Mouse (Mus musculus) right cerebral cortex, postnatal 14 days (tissue): ENCODE results near the gene Lmbr1l.
A peak's percentile ranks its signal among the peaks of the same experiment; 100 is the strongest.
"Not testable (repeated sequence)": the region's sequence is repeated elsewhere in the genome, so short reads cannot be mapped to it uniquely, and the experiment has no call there.

Experiments
- DNase-seq: peaks from one replicate; pipeline ENCODE4 v3.0.0; 2022

Gene Lmbr1l

DNA sequence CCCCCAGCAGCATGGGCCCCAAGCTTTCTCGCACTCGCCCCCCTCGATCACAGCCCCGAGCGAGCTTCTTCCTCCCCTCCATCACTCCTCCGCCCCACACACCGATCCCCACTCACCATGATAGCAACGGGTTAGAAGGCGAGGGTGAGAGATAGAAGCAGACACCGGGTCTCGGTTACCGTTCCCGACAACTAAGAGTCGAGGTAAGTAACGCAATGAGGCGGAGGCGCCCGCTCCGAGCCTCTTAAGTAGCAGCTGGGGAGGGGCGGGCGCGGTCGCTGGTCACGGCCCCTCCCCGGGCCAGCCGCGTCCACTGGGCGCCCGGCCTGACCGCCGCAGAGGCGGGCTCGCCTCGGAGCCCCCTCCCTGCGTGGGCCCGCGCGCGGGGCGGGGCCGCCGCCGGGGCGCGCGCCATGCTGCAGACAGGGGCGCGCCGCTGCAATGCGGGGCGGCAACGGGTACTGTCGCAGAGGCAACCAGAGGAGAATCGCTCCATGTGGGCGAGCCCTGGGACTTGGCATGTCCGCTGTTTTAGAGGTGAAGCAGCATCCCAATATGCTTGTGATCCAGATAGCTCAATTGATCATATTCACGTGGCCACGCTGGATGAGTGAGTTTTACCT is 16.3 kb upstream of the Lmbr1l start, which contains the start of gene Tuba1b:
Gene Tuba1b, minus strand, starts transcription at position 349 of the 623 bp plus-strand sequence.
- DNase-seq = peak; percentile 90

GRCm38 (mm10) chr15:98933833-98934216 is 15.8 kb upstream of the Lmbr1l start:
- DNase-seq = peak; percentile 98

- DNase-seq = not testable (repeated sequence)
Observed at GRCm38 (mm10) chr15:98933004-98933671, 15.1 kb upstream of the Lmbr1l start.

GRCm38 (mm10) chr15:98930998-98931397 is 13.0 kb upstream of the Lmbr1l start:
- DNase-seq = no peak

GRCm38 (mm10) chr15:98930017-98930734 is 12.1 kb upstream of the Lmbr1l start:
- DNase-seq = no peak

DNA sequence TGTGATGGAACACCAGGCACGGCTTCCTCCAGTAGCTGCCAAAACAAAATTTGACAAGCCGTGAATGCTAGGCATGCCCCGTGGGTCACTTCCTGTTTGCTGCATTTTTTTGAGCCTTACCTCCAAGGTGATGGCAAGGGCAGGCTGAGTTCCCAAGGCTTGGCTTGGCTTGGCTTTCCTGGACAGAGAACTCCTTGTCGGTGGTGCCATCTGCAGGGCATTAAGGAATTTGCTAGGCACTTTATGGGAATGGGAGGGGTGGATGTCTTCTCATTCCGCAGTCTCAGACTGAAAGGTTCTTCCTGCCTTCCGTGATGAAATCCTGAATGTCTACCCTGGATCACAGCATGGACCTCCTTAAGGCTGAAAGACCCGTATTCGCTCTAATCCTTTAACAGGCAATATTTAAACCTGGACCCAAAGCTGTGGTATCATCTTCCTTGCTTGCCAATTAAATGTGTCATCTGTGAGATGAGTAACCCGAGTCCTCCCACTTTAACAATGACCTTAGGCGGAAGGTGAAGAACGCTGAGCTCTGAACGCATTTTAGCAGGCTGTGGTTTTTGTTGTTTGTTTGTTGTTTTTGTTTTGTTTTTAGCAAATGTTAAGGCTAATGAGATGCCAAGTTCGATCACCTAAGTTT is 10.7 kb upstream of the Lmbr1l start:
- DNase-seq = peak; percentile 66

- no peak for DNase-seq
Observed at GRCm38 (mm10) chr15:98927566-98927965, 9.5 kb upstream of the Lmbr1l start.

DNA sequence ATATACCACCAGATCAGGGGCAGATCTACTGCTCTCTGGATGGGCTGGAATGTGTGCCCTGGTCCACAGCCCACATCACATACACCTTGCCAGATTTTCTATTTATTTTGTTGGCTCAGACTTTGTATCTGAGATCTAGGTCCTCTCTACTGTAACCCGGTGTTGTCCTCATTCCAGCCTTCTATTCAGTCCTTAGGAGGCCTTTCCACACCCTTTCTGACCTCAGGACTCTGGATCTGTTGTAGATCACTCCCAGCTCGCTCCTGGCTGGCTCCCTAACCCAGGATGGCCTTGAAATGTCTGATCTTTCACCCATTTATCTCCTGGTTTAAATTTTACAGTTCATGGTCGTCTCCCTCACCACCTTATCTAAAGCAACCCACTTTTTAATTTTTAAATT is 6.7 kb upstream of the Lmbr1l start:
- DNase-seq = no peak

GRCm38 (mm10) chr15:98923031-98923537 is 5.1 kb upstream of the Lmbr1l start:
- no peak for DNase-seq

GRCm38 (mm10) chr15:98922581-98922980 is 4.5 kb upstream of the Lmbr1l start:
- no peak for DNase-seq

- DNase-seq = no peak
Observed at GRCm38 (mm10) chr15:98921510-98921909, 3.5 kb upstream of the Lmbr1l start.

- not testable (repeated sequence) for DNase-seq
Observed at GRCm38 (mm10) chr15:98918499-98918895, 466 bp upstream of the Lmbr1l start.

GRCm38 (mm10) chr15:98917091-98917490 is 940 bp downstream of the Lmbr1l start:
- DNase-seq = no peak

GRCm38 (mm10) chr15:98916016-98916415 is 2.0 kb downstream of the Lmbr1l start:
- no peak for DNase-seq

GRCm38 (mm10) chr15:98914903-98915302 is 3.1 kb downstream of the Lmbr1l start:
- no peak for DNase-seq

- no peak for DNase-seq
Observed at GRCm38 (mm10) chr15:98904692-98905091, 13.3 kb downstream of the Lmbr1l start.

DNA sequence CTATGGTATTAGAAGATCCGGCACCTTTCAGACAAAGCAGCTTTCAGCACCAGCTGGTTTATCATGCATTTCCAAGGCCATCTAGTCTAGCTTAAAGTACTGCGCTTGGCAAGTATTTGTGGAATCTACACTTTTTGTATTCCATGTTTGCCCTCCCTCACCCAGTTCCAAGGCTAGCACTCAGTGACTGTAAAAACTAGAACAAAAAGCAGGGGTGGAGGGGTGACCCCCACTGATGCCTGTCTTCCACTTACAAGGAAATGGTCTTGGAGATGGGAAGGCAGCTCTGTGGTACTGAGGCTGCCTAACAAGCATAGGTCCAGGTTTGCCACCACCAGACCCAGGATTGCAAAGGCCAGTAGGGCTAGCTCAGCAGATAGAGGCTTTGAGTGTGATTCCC is 15.4 kb downstream of the Lmbr1l start:
- DNase-seq = no peak

GRCm38 (mm10) chr15:98901530-98901929 is 16.5 kb downstream of the Lmbr1l start:
- DNase-seq = no peak

DNA sequence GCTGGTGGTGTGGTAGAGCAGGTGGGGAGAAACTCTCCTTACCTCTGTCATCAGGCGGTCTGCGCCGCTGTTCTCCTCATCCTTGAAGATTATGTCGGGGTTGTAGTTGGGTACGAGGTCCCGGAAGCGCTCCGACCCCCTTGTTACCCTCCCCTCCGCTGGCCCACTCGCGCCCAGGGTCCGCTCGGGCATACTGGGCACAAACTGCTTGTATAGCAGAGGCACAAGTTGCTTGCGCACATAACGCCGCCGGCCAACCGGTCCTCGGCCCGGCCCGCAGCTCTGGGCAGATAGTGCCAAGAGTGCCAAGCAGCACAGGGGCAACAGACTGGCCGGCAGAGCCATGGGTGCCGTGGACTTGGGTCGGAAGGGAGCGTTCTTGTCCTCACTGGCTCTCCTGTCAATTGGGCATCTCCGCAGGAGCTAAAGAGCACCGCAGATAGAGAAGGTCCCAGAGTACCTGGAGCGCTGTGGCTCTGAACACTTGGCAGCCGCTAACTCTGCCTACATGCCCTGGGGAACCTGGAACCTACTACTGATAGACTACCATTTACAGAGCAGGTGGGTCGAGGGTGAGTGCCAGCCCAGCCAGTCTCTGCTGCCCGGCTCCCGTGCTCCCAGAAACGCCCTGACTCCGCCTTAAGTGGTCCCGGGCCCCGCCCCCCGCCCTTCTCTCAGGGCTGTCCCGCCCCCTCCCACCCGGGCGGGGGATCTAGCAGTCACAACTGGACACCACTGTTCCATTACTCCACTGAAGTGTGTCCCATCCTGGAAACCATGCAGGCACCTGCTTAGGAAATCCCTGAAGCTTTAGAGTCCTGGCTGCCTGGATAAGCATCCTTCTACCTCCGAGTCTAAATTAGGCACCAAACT is 19.9 kb downstream of the Lmbr1l start, which contains the start of gene Dhh:
Gene Dhh, minus strand, starts transcription at position 613 of the 873 bp plus-strand sequence.
- DNase-seq = no peak

- no peak for DNase-seq
Observed at GRCm38 (mm10) chr15:98897495-98897894, 20.5 kb downstream of the Lmbr1l start.

- DNase-seq = peak; percentile 34
Observed at GRCm38 (mm10) chr15:98895635-98896589, 22.1 kb downstream of the Lmbr1l start.
